ENCODE assay signal across 12 mouse cellular contexts in genomic region chr10:9174997-9175396, GRCm38 (mm10).
DNase-seq lines count a peak whose midpoint lies in the region; ATAC-seq and TF ChIP-seq lines count a peak whose summit lies in the region.
"Had no signal": no experiment of that assay in that cellular context is flagged by ENCODE, and none has a peak within 500 bp of the region (broad histone marks: within the 10 kb centered on the region; RNA-seq: fewer than 3 reads in every experiment).

No protein-coding gene starts in this region.

- H3K4me3 ChIP-seq in hindbrain, embryonic 11.5 days (ENCODE audit: low read depth, low read length), result no peak overlapping the region
- no peak overlapping the region for H3K4me3 ChIP-seq in hindbrain, embryonic 16.5 days (ENCODE audit: low read length)
- no peak overlapping the region for H3K4me3 ChIP-seq in ES-E14 (ENCODE audit: insufficient read depth in 1 of 2, low read depth in 1 of 2, low read length in 2 of 2, poor library complexity in 1 of 2, severe bottlenecking in 1 of 2)
- no peak overlapping the region for H3K4me3 ChIP-seq in intestine, postnatal 0 days (ENCODE audit: low read depth, low read length)
- H3K4me3 ChIP-seq: limb, embryonic 12.5 days; myocyte had no signal

- no peaks in the 10 kb centered on the region for H3K27me3 ChIP-seq in hindbrain, embryonic 11.5 days (ENCODE audit: control insufficient read depth, insufficient read depth, low read length)
- H3K27me3 ChIP-seq in hindbrain, embryonic 16.5 days (replicated peaks; ENCODE audit: control insufficient read depth, insufficient read depth, low read length), result no peaks in the 10 kb centered on the region
- no peaks in the 10 kb centered on the region for H3K27me3 ChIP-seq in intestine, postnatal 0 days (replicated peaks; ENCODE audit: control insufficient read depth, insufficient read depth, low read length)
- H3K27me3 ChIP-seq: limb, embryonic 12.5 days had no signal

- DNase-seq in hindbrain, embryonic 11.5 days (ENCODE audit: low spot score), result peak; percentile 11
- DNase-seq in 3T3-L1 (ENCODE audit: low read depth, low spot score) (peak; percentile 62), ES-E14 (ENCODE audit: low read depth, low spot score) (no peak)
- DNase-seq in layer of hippocampus, adult 9-11 months, result no peak
- DNase-seq in right cerebral cortex, postnatal 4 days, result no peak
- no peak for DNase-seq in layer of hippocampus, adult 9-10 months (ENCODE audit: low spot score)
- DNase-seq: heart, adult 18-20 months had no signal

- H3K36me3 ChIP-seq in hindbrain, embryonic 11.5 days (ENCODE audit: control insufficient read depth, insufficient read depth, low read length), result no peaks in the 10 kb centered on the region
- H3K36me3 ChIP-seq in hindbrain, embryonic 16.5 days (ENCODE audit: control insufficient read depth, insufficient read depth, low read length), result no peaks in the 10 kb centered on the region
- no peaks in the 10 kb centered on the region for H3K36me3 ChIP-seq in ES-E14 (ENCODE audit: control insufficient read depth, insufficient read depth, low read length, poor library complexity, severe bottlenecking)
- H3K36me3 ChIP-seq in intestine, postnatal 0 days (ENCODE audit: control insufficient read depth, insufficient read depth), result no peaks in the 10 kb centered on the region
- H3K36me3 ChIP-seq: limb, embryonic 12.5 days had no signal

- H3K4me1 ChIP-seq in hindbrain, embryonic 11.5 days (replicated peaks; ENCODE audit: control insufficient read depth, insufficient read depth, low read length), result no peaks in the 10 kb centered on the region
- H3K4me1 ChIP-seq in hindbrain, embryonic 16.5 days (ENCODE audit: control insufficient read depth, insufficient read depth, low read depth, low read length), result no peaks in the 10 kb centered on the region
- no peaks in the 10 kb centered on the region for H3K4me1 ChIP-seq in ES-E14 (ENCODE audit: control insufficient read depth in 2 of 2, insufficient read depth in 2 of 2, low read length in 2 of 2, poor library complexity in 1 of 2)
- no peaks in the 10 kb centered on the region for H3K4me1 ChIP-seq in intestine, postnatal 0 days (replicated peaks; ENCODE audit: control insufficient read depth, insufficient read depth, low read length)
- H3K4me1 ChIP-seq: limb, embryonic 12.5 days had no signal

- in situ Hi-C loops in ES-E14 (cut with MboI; ENCODE audit: low sequenced_read_pairs in 2 of 2, unreplicated experiment in 2 of 2), result no loop called here

- H3K27ac ChIP-seq in hindbrain, embryonic 11.5 days (ENCODE audit: low read depth, low read length), result no peak overlapping the region
- no peak overlapping the region for H3K27ac ChIP-seq in hindbrain, embryonic 16.5 days (ENCODE audit: low read depth, low read length)
- no peak overlapping the region for H3K27ac ChIP-seq in ES-E14 (ENCODE audit: insufficient read depth, low read depth, low read length, poor library complexity, severe bottlenecking)
- H3K27ac ChIP-seq in intestine, postnatal 0 days (ENCODE audit: low read depth, low read length), result no peak overlapping the region
- H3K27ac ChIP-seq: limb, embryonic 12.5 days had no signal

- H3K9ac ChIP-seq in hindbrain, embryonic 11.5 days (ENCODE audit: low read depth, low read length), result no peak overlapping the region
- H3K9ac ChIP-seq in hindbrain, embryonic 16.5 days (ENCODE audit: low read depth, low read length), result no peak overlapping the region
- H3K9ac ChIP-seq in ES-E14 (ENCODE audit: insufficient read depth, low read depth, low read length, poor library complexity, severe bottlenecking), result no peak overlapping the region
- no peak overlapping the region for H3K9ac ChIP-seq in intestine, postnatal 0 days (ENCODE audit: low read depth, low read length)
- H3K9ac ChIP-seq: limb, embryonic 12.5 days had no signal

- no peak for ATAC-seq in hindbrain, embryonic 11.5 days (ENCODE audit: low FRiP score)
- ATAC-seq in hindbrain, embryonic 16.5 days, result no peak
- ATAC-seq in intestine, postnatal 0 days, result peak; percentile 49
- ATAC-seq: activated CD4-positive, CD25-positive, alpha-beta regulatory T cell, adult 4 months had no signal

- TF ChIP-seq CTCF in intestine, postnatal 0 days (IDR thresholded peaks at IDR 0.05; ENCODE audit: low read depth), result peak; percentile 82

- H3K4me2 ChIP-seq in hindbrain, embryonic 11.5 days (replicated peaks; ENCODE audit: low read depth, low read length), result no peak overlapping the region
- no peak overlapping the region for H3K4me2 ChIP-seq in hindbrain, embryonic 16.5 days (ENCODE audit: low read length)
- H3K4me2 ChIP-seq in intestine, postnatal 0 days (replicated peaks; ENCODE audit: low read depth), result no peak overlapping the region
- H3K4me2 ChIP-seq: limb, embryonic 12.5 days had no signal

- H3K9me3 ChIP-seq in hindbrain, embryonic 11.5 days (ENCODE audit: control insufficient read depth, low read length), result no peaks in the 10 kb centered on the region
- no peaks in the 10 kb centered on the region for H3K9me3 ChIP-seq in hindbrain, embryonic 16.5 days (ENCODE audit: control insufficient read depth, low read length)
- no peaks in the 10 kb centered on the region for H3K9me3 ChIP-seq in ES-E14 (ENCODE audit: control insufficient read depth, insufficient read depth, low read depth, low read length)
- no peaks in the 10 kb centered on the region for H3K9me3 ChIP-seq in intestine, postnatal 0 days (ENCODE audit: control insufficient read depth)
- H3K9me3 ChIP-seq: limb, embryonic 12.5 days had no signal

- WGBS in hindbrain, embryonic 11.5 days, result 63% methylated on average over 3 of the region's 3 CpGs
- WGBS in hindbrain, embryonic 16.5 days, result 73% methylated on average over 3 of the region's 3 CpGs
- WGBS in intestine, postnatal 0 days, result 64% methylated on average over 3 of the region's 3 CpGs

TF ChIP-seq in ES-E14, 5 proteins besides CTCF, POLR2A, EP300 and RAD21:
- TF ChIP-seq HCFC1 (IDR thresholded peaks at IDR 0.05; ENCODE audit: borderline replicate concordance, insufficient read depth, low read length) (no peak), ZC3H11A (IDR thresholded peaks at IDR 0.05; ENCODE audit: borderline replicate concordance, low read depth, low read length) (peak; percentile 61; the same call in 1 of the 2 replicates)

Comparison
In these comparisons a context has a peak if more than half of its experiments do, and no peak if none do; other contexts are left out.
1. DNase-seq: peak in hindbrain, embryonic 11.5 days (single experiment) and 3T3-L1 (single experiment); none in ES-E14 (single experiment), layer of hippocampus, adult 9-11 months (single experiment), right cerebral cortex, postnatal 4 days (single experiment) and layer of hippocampus, adult 9-10 months (single experiment).